Mouse (Mus musculus): ENCODE measurements at regions not wholly inside any gene's neighbourhood (a gene's known extent, or its start where the extent isn't known, plus 50 kb on each side); places are given as distances from the start of the nearest gene placed in this dataset.

GRCm38 (mm10) chr3:151192092-151192491 is 245.6 kb upstream of the Adgrl4 start:
- DNase-seq: no peak

- no peak for DNase-seq
Observed at GRCm38 (mm10) chr3:151210978-151211377, 226.7 kb upstream of the Adgrl4 start.

GRCm38 (mm10) chr3:151216764-151217502 is 220.8 kb upstream of the Adgrl4 start:
- DNase-seq: no peak

GRCm38 (mm10) chr3:151222407-151222806 is 215.3 kb upstream of the Adgrl4 start:
- no peak for DNase-seq

GRCm38 (mm10) chr3:151252458-151252857 is 185.2 kb upstream of the Adgrl4 start:
- DNase-seq: no peak

GRCm38 (mm10) chr3:151262821-151263220 is 174.9 kb upstream of the Adgrl4 start:
- no peak for DNase-seq

- DNase-seq: no peak
Observed at GRCm38 (mm10) chr3:151265658-151266057, 172.0 kb upstream of the Adgrl4 start.

- DNase-seq: no peak
Observed at GRCm38 (mm10) chr3:151269514-151269913, 168.2 kb upstream of the Adgrl4 start.

- no peak for DNase-seq
Observed at GRCm38 (mm10) chr3:151283829-151284228, 153.9 kb upstream of the Adgrl4 start.

- peak; percentile 97 for DNase-seq
Observed at GRCm38 (mm10) chr3:151293981-151294605, 143.6 kb upstream of the Adgrl4 start.

GRCm38 (mm10) chr3:151294606-151295005 is 143.1 kb upstream of the Adgrl4 start:
- peak; percentile 66 for DNase-seq

- DNase-seq: no peak
Observed at GRCm38 (mm10) chr3:151295027-151295426, 142.7 kb upstream of the Adgrl4 start.

GRCm38 (mm10) chr3:151298325-151298724 is 139.4 kb upstream of the Adgrl4 start:
- peak; percentile 95 for DNase-seq

GRCm38 (mm10) chr3:151305402-151305801 is 132.3 kb upstream of the Adgrl4 start:
- DNase-seq: no peak

- DNase-seq: no peak
Observed at GRCm38 (mm10) chr3:151307975-151308374, 129.7 kb upstream of the Adgrl4 start.

- peak; percentile 99 for DNase-seq
Observed at GRCm38 (mm10) chr3:151323835-151324234, 113.9 kb upstream of the Adgrl4 start.

GRCm38 (mm10) chr3:151329801-151330200 is 107.9 kb upstream of the Adgrl4 start:
- DNase-seq: peak; percentile 95

GRCm38 (mm10) chr3:151331906-151332305 is 105.8 kb upstream of the Adgrl4 start:
- DNase-seq: peak; percentile 92

- DNase-seq: no peak
Observed at GRCm38 (mm10) chr3:151332317-151332687, 105.4 kb upstream of the Adgrl4 start.

- DNase-seq: no peak
Observed at GRCm38 (mm10) chr3:151332688-151333452, 104.8 kb upstream of the Adgrl4 start.

GRCm38 (mm10) chr3:151333867-151334341 is 103.8 kb upstream of the Adgrl4 start:
- DNase-seq: no peak

GRCm38 (mm10) chr3:151351481-151352090 is 86.1 kb upstream of the Adgrl4 start:
- DNase-seq: no peak

- no peak for DNase-seq
Observed at GRCm38 (mm10) chr3:151366302-151366701, 71.4 kb upstream of the Adgrl4 start.
